Mouse (Mus musculus): ENCODE data around the gene 1700024G13Rik. TPM values are rescaled to one million over a fixed set of nuclear protein-coding genes. Genes with fewer than 3 reads are reported as not detected.

1700024G13Rik gene
- not detected for total RNA-seq (2023)

DNA sequence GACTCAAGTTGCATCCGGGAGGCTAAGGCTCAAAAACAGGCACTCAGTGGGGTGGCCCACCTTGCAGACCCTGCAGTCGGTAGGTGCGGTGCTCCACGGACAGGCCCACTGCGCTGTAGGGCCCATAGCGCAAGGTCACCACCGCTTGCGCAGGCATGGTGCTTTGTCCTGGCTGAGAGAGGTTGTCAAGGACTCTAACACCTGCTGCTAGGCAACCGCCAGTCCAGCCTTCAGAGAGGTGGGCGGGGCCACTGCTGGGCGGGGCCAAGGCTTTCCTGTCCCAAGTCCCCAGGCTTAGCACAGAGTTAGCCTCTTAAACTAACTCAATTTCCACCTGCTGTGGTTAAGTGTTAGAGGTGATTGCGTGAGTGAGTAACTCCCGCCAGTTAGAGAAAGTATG lies at the start of gene 1700024G13Rik:
TSS of gene 1700024G13Rik (minus strand) at position 196 of the 400 bp plus-strand sequence.

Other genes with a start within 250 kb of the 1700024G13Rik start
- gene Msmb, start 246.4 kb downstream of the 1700024G13Rik start, total RNA-seq (2023): not detected
- 95.6 TPM for gene Ncoa4, start 228.5 kb downstream of the 1700024G13Rik start, total RNA-seq (2023)
- gene Timm23, start 186.5 kb downstream of the 1700024G13Rik start, total RNA-seq (2023): 88.2 TPM
- gene Parg, start 186.4 kb downstream of the 1700024G13Rik start, total RNA-seq (2023): 65.6 TPM
- gene Ogdhl, start 66.4 kb downstream of the 1700024G13Rik start, total RNA-seq (2023): 0.18 TPM
- not detected for gene Slc18a3, start 76.5 kb upstream of the 1700024G13Rik start, total RNA-seq (2023)
- gene Chat, start 77.6 kb upstream of the 1700024G13Rik start, total RNA-seq (2023): not detected
- gene Ercc6, start 125.1 kb upstream of the 1700024G13Rik start, total RNA-seq (2023): 47.8 TPM
- gene Prrxl1, start 211.0 kb upstream of the 1700024G13Rik start, total RNA-seq (2023): not detected

Data from CD8-positive naive resting alpha-beta T cell, adult 57 days (primary cell).